Mouse (Mus musculus): ENCODE data around the gene Myh13.

Gene Myh13

GRCm38 (mm10) chr11:67321358-67321757 lies at the start of gene Myh13:
Gene Myh13 (plus strand): TSS chr11:67321658.
- DNase-seq (ENCODE audit: low read depth): no peak

DNA sequence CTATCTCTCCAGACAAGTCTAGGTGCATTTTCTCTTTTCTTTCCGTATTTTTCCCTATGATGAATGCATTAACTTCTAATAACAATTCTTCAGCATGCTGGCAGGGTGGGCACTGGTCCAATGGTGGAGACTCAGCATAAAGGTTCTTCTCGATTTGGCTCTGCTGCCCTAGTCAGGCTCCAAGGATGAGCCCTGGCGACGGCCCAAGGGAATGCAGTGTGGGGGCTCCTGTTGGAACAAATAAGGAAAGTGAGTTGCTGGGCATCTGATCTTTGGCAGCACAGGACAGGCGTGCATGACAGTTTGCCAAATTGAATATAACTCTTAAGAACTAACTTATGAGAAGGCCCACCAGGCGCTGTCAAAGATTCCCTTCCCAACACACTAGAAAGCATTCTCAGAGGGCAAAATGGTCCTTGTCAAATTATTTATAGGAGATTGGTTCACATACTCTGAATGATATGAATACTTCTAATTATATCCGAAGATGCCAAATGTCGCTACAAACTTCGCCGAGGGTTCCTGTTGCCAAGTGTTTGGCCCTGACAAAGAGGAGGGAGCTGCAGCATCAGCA lies 44.8 kb upstream of the Myh13 start, which contains the start of gene Myh8:
Gene Myh8 (plus strand): TSS at position 524 of the 574 bp plus-strand sequence.
- DNase-seq (ENCODE audit: low read depth): no peak

DNA sequence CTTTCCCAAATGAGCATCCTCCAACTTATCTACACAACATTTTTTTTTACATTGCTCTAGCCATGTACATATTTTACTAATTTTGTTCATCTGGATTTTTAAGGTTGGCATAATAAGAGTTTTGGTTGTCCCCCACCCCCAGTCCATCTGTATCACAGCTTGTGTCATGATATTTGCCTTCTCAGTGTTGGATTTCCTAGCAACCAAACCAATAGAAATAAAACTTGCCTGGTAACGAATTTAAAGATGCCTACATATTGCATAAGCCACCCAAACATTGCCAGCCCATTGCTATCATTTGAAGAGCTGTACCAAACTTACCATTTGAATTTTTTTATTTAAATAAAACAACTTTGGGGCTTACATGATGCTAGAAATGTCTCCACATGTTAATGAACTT lies 28.0 kb upstream of the Myh13 start:
- no peak for DNase-seq (ENCODE audit: low read depth)

- no peak for DNase-seq (ENCODE audit: low read depth)
These were observed 7.6 kb upstream of the Myh13 start for GRCm38 (mm10) chr11:67313733-67314452.

GRCm38 (mm10) chr11:67326536-67326935 lies 5.1 kb downstream of the Myh13 start:
- DNase-seq (ENCODE audit: low read depth): no peak

DNA sequence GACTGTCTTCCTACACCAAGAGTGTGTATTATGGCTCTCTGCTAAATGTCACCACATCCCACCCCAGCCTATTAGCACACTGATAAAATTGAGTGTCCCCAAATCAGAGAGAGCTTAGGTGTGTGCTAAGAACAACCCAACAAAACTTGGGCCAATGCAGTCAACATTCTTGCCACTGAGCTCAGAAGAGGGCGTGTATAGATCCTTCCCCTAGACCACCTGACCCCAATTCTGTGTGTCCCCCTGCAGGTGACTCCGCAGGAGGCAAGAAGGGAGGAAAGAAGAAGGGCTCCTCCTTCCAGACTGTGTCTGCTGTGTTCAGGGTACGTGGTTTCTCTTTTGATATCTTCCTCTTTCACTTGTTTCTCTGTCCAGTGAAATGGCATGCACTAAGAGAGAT lies 23.1 kb downstream of the Myh13 start:
- DNase-seq (ENCODE audit: low read depth): no peak

GRCm38 (mm10) chr11:67345186-67345855 lies 23.9 kb downstream of the Myh13 start:
- no peak for DNase-seq (ENCODE audit: low read depth)

DNA sequence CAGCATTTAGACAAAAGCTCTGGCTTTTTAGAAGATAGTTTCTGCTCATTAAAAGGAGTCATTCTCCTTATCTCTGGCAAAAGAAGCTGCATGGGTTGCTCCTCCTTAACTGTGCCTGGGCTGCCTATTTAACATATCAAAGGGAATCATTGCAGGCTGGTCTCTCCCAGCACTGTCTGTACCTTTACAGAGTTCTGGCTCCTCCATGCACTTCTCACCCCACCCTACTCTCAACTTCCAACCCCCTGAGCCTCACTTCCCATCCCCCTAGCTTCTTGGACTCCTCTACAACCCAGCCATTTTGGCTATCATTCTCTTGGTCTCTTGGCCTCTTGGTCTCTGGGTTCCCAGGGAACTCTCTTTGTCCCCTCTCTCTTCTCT lies 24.4 kb downstream of the Myh13 start:
- DNase-seq (ENCODE audit: low read depth): no peak

GRCm38 (mm10) chr11:67350153-67350768 lies 28.8 kb downstream of the Myh13 start:
- peak; percentile 27 for DNase-seq (ENCODE audit: low read depth)

- DNase-seq (ENCODE audit: low read depth): no peak
These were observed 31.6 kb downstream of the Myh13 start for GRCm38 (mm10) chr11:67353011-67353410.

- no peak for DNase-seq (ENCODE audit: low read depth)
These were observed 36.6 kb downstream of the Myh13 start for GRCm38 (mm10) chr11:67358031-67358430.

DNA sequence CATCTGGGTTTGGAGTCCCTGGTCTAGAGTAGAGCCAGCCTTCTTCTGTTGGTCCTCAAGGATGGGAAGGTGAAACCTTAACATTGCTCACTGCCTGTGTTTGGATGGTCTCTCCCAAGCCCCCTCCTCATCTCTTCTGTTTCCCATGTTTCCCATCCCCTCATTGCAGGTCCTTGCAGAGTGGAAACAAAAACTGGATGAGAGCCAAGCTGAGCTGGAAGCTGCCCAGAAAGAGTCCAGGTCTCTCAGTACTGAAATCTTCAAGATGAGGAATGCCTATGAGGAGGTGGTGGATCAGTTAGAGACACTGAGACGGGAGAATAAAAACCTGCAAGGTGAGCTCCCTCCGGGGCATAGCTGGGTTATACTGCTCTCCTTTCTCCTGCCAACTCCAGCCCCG lies 40.8 kb downstream of the Myh13 start:
- DNase-seq (ENCODE audit: low read depth): no peak

DNA sequence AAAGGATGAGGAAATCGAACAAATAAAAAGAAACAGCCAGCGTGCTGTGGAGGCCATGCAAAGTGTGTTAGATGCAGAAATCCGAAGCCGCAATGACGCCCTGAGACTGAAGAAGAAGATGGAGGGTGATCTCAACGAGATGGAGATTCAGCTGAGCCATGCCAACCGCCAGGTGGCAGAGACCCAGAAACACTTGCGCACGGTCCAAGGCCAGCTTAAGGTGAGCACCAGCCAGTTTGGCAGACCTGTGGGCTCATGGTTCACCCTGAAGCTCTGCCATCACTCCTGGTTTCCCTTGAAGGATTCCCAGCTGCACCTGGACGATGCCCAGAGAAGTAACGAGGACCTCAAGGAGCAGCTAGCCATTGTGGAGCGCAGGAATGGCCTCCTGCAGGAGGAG lies 43.1 kb downstream of the Myh13 start:
- no peak for DNase-seq (ENCODE audit: low read depth)

- no peak for DNase-seq (ENCODE audit: low read depth)
These were observed 43.7 kb downstream of the Myh13 start for GRCm38 (mm10) chr11:67364986-67365721.

DNA sequence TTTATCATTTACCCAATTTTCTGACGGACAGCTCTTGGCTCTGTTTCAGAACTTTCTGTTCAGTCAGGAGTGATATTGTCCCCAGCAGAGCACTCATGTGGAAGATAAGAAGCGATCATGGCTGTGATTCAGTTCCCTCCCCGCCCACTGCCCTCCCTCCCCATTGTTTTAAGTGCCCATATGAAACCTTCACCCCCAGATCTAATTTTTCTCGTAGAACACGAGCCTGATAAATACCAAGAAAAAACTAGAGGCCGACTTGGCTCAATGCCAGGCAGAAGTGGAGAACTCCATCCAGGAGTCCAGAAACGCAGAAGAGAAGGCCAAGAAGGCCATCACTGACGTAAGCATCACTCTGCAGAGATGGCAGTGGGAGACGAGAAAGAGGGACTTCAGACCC lies 45.5 kb downstream of the Myh13 start:
- no peak for DNase-seq (ENCODE audit: low read depth)

GRCm38 (mm10) chr11:67373333-67373732 lies 51.9 kb downstream of the Myh13 start:
- no peak for DNase-seq (ENCODE audit: low read depth)

DNA sequence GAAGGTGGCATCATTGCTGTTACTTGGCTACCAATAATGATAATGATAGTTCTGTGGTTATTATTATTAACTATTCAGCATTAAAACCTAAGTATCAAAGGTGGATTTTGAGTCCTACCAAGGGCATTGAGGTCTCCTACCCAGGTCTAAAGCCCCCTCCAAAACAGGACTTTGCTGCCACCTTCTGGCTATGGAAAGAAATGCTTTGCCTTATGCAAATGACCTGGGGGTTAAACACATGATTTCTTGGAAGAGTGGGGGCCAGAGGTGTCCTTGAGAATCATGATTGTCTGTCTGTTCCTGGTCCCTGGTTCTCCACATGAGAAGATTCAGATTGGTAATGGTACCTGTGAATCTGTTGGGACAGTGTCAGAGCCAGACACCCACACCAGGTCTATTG lies 54.9 kb downstream of the Myh13 start:
- DNase-seq (ENCODE audit: low read depth): no peak

- DNase-seq (ENCODE audit: low read depth): no peak
These were observed 58.4 kb downstream of the Myh13 start for GRCm38 (mm10) chr11:67379703-67380510.

DNA sequence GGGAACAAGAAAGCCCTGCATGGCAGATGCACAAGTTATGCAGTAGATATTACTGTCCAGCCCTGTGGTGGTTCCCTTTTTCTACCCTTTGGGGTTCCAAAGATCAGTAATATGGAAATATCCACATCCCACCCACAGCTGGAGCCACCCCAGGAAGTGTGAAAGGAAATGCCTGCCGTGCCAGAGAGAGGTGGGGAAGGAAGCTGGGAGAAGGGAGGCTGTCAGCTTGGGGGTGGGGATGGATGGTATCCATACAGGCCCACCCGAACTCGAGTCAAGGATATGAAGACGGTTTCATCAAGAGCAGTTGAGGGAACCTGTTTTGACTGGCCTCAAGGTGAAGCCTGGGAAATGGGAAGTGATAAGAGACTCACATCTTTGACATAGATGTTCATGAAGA lies 60.4 kb downstream of the Myh13 start:
- no peak for DNase-seq (ENCODE audit: low read depth)

GRCm38 (mm10) chr11:67384653-67385052 lies 63.2 kb downstream of the Myh13 start:
- no peak for DNase-seq (ENCODE audit: low read depth)

- no peak for DNase-seq (ENCODE audit: low read depth)
These were observed 65.5 kb downstream of the Myh13 start for GRCm38 (mm10) chr11:67386815-67387415.
